Mouse (Mus musculus) testis, adult 2 months (tissue): ENCODE results near the gene Tfrc.

Experiments
- CTCF ChIP-seq: fragments of 200-500 bp; IDR thresholded peaks from 2 replicates; pipeline ENCODE4 v1.5.1; 2012; ENCODE audit warnings: low read depth, mild to moderate bottlenecking, inconsistent platforms, low read length, moderate library complexity; ENCODE audit not compliant: control insufficient read depth, insufficient read depth, insufficient replicate concordance
- POLR2A ChIP-seq: fragments of 200-500 bp; IDR thresholded peaks from 2 replicates; pipeline ENCODE4 v1.6.1; 2012; ENCODE audit warnings: low read depth, mild to moderate bottlenecking, inconsistent platforms, low read length, moderate library complexity; ENCODE audit not compliant: control insufficient read depth

DNA sequence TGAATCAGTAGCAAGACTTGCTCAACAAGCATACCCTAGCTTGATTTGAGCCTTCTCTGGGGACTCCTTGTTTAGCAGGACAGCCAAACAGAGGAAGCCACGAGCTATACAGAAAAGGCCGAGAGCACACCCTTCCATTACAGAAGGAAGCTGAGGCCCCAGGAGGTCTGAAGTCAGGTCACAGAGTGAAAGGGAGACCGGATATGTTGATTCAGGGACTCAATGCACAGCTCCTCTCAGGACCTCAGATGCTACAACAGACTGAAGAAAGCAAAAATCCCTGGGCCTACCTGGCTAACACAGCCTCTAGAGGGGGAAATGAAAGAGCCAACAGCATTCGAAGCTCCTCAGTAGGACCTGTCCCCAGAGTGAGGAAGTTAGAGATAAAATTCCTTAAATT lies 41.4 kb upstream of the Tfrc start:
- TF ChIP-seq POLR2A (no peak), CTCF (no peak)
